Mouse (Mus musculus): ENCODE measurements around the gene Arhgap4.

Arhgap4 gene

DNA sequence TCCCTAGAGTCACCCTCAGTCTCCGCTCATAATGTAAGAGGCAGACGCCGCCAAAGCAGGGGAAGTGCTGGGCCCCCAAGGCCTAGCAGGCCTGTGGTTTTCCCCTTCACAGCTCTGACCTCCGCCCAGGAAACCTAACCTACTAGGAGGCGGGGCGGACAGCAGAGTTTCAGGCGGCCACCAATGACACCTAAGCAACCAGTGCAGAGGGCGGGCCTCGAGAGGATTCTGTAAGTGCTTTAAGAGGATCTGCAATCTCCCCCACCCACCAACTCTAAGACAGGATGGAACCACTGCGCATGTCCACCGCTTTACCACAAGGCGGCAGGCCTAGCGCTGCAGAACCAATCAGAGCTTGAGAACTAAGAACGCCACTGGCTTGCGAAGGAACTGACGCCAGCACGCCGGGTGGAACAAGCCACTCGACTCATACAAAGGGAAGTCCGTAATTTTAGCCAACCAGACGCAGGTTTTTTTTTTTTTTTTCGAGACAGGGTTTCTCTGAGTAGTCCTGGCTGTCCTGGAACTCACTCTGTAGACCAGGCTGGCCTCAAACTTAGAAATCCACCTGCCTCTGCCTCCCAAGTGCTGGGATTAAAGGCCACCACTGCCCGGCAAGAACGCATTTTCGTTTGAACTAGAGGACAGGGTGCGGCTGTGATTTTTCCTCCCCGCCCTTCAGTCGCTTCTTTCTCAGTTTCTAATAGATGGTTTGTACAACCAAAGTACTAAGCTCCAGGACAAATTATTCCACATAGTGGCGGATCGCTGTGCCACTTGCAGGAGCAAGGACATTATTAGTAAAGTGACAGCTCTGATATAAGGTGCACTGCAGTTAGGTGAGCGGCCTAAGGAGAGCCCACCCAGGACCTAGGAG, 6.6 kb downstream of the Arhgap4 start:
- DNase-seq = peak; percentile 87 to 91

DNA sequence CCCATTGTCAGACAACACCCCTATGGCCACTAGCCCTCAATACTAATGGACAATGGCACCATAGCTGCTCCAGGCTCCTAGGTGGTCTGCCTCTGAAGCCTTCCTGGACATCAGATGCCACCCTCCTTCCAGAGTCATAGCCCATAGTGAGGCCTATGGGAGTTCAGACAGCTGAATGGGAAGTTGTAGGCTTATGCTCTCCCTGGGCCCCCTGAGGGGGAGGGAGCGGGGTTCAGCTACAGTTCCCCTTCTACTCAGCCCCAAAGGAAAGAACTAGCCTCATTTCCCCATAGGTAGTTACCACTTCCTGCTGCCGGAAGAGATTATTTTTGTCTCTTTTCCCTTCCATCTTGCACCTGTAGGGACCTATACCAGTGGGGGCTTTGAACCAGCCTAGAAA, 10.1 kb downstream of the Arhgap4 start:
- no peak for DNase-seq

DNA sequence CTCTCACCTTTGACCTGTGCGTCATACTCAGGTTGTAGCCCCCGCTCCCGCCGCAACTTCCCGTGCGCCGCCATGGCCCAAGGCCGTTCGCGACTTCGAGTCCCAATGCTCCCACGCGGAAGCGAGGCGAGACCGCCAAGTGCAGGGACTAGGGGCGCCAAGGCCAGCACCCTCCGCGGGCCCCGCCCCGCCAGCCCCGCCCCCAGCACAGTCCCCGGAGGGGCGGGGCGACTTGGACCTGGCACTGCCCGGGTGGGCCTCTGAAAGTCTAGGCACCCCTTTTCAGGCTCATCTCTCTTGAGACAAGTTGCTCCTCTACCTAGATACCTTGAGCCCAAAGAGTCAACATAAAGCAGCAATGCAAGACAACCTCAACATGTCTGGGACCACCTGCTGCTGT, 10.5 kb downstream of the Arhgap4 start:
- DNase-seq = no peak

DNA sequence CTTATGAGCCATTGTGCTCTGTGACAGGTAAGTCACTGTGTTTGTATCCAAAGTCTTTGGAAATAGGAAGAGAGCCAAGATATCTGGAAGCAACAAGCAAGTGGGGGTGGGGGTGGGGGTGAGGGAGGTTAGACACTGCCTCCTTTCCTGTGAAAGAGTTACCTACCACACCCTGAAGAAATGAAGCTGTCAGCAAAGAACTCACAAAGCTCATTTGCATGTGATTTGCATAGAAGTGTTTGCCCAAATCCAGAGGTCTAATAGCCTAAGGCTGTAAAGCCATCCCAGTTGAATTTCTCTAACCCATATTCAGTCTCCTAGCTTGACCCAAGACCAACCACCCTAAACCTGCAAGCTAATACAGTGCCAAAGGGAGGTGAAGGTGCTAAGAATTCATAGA, 11.2 kb downstream of the Arhgap4 start:
- no peak for DNase-seq

DNA sequence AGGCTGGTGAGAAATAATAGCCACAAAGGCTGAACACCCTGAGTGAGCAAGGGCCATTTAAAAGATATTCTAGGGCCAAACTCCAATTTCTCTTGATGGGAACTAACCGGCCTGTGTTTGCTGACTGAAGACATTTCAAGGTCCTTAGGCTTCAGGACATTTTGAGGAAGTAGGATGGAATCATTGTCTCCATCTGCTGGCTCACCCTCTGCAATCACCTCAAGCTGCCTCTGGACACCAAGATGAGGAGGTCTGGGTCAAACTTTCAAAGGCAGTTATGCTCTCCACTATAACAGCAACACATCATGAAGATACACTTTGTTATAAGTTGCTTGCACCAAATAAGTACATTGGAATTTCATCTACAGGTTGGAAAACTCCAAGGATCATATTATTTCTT, 11.6 kb downstream of the Arhgap4 start:
- no peak for DNase-seq

DNA sequence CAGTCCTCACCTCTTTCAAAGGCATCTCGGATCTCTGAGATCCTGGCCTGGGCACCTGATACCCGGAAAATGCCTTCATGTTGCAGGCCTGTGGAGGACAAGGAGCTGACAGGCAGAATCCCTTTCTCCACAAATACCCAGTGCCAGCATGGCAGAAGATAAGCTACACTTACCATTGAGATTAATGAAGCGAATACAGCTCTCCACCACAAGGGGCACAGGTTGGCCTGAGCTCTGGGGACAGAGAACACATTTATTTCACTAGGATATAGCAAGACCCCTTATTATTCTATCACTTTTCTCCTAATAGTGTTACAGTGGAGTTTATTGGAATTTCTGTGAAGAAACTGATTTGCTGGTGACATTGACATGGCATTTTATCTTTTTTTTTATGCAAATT, 23.7 kb downstream of the Arhgap4 start:
- DNase-seq = peak in 1 of 2 experiments; percentile 13

DNA sequence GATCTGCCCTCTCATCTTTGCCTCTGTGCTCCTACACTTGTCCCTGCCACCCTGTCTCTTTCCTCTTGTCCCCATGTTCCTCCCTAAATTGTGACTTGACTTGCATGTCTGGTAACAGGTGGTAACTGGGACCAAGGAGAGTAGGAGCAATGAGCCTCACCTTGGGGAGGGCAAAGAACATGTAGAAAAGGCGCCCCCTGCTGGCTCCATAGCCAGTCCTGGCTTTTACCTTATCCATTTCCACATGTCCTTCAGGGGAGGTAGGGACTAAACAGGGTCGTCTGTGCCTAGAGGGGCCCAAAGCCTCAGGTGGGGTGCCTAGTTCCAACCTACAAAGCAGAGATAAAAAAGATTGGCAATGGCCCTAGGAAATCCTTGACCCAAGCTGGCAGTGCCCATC, 26.0 kb downstream of the Arhgap4 start, which contains the start of gene L1cam:
Gene L1cam (minus strand): TSS at position 387 of the 400 bp plus-strand sequence.
- peak; percentile 74 to 77 for DNase-seq

DNA sequence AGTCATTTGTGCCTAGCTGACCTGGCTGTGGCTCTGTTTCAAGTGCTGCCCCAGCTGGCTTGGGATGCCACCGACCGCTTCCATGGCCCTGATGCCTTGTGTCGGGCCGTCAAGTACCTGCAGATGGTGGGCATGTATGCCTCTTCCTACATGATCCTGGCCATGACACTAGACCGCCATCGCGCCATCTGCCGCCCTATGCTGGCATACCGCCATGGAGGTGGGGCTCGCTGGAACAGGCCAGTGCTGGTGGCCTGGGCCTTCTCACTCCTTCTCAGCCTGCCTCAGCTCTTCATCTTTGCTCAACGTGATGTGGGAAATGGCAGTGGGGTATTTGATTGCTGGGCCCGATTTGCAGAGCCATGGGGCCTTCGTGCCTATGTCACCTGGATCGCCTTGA, 28.8 kb downstream of the Arhgap4 start:
- DNase-seq = peak; percentile 91 to 94

DNA sequence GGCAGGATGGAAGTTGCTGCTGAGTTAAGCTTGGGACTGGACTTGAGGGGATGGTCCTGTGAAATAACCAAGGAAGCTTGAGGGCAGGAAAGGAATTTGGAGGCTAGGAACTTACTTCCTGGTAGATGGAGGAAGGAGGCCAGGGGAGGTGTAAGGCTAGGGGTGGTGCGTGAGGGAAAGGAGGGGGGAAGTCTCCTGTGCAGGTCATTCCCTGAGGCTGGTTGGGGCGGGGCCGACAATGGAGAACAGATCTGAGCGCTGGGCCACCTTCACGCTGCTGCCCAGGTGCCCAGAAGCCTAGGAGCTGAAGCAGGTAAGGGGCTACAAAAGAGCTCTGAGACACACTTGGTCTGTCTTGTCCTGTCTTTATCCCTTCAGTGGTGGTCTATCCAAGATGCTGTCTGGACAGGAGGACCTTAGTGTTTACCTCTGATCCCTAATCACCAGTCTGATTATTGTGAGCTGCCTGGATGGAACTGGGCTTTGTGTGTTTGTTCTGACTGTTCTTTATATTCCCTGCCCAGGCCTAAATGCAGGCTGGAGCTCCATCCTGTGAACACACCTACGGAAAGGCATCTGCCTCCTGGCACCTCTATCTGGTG, 30.0 kb downstream of the Arhgap4 start, which contains the start of gene Avpr2:
Gene Avpr2 (plus strand): TSS at position 552 of the 602 bp plus-strand sequence.
- no peak for DNase-seq

DNA sequence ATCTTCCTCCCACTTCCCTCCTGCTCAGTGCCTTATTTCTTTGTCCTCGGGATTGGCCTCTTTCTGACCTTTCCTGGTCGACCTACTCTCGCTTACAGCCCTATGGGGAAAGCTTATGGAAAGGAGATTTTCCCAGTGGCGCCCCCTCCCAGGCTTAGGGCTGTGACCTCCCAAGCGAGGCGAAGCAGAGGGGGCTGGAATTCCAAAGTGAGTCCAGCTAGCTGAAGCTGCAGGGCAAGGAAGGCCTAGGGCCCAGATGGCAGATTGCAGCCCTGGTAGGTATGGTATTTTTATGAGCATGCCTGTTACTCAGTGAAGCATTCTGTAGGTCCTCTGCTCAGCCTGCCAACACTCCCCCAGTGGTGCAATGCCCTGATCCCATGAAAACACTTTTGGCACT, 40.2 kb downstream of the Arhgap4 start:
- peak in 1 of 2 experiments; percentile 40 for DNase-seq

DNA sequence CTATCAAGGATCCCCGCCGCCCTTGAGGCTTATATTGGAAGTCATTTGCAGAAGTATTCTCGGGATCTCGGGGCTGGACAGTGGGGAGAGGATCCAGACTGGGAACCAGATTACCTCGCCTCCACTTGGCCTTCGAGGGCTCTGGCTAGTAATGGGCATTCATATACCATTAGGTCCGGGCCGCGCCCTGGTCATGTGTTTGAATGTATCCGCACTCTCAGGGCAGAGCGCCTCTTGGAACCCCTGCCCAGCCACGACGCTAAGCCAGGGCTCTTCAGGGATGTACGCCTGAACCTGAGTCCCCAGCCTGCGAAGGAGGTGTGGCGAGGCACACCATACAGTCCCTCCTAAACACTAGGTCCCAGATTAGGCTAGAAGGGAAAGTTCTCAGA, 40.6 kb downstream of the Arhgap4 start:
- peak in 1 of 2 experiments; percentile 22 for DNase-seq

DNA sequence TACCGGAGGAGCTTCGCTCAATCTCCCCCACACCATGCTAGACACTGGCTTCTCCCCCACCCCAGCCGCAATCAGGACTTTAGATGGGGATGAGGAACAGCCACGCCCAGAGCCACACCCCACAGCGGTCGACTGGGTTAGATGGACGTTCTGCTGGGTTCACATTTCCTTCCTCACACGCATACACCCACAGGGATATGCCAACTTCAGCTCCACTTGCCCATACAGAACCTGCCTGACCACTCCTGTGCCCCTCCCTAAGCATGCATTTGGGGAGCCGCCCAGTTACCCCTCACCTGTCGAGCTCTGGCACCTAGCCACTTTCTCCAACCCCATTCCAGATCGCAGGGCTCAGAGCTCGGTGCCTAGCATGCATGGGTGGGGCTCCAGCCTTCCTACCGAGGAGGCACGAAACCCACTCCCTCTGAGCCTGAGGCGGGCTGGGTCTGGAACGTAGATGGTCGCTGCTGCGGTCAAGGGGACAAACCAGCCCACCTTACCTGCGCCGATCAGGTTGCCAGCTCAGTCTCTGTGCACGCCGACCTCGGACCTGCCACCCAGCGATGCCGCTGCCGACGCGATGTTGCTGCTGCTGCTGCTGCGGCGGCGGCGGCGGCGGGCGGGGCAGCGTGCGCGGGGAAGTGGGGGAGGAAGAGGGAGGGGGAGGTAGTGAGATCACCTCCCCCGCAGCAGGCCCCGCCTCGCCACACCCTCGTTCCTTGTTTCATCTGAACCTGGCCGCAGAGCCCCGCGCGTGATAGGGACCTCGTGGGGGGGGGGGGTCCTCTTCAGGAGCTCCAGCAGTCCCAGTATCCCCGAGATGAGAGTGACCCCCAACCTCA, 41.3 kb downstream of the Arhgap4 start:
- DNase-seq = peak; percentile 81 to 82

DNA sequence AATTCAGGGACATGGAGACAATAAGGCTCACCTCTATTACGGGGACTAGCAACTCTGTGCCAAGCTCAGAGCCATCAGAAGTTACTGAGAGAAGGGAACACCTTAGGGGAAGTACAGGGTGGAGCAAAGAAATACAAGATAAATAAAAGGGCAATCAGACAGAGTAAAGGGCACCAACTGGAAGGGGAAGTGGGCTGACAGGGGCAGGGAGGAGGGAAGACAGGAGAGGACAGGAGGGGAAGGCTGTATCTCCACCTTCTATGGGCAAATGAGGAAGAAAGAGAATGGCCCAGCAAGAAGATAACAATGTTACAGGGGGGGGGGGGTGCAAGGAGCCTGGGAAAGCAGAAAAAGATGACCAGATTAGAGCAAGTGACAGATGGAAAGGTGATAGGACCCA, 44.7 kb downstream of the Arhgap4 start:
- no peak for DNase-seq

DNA sequence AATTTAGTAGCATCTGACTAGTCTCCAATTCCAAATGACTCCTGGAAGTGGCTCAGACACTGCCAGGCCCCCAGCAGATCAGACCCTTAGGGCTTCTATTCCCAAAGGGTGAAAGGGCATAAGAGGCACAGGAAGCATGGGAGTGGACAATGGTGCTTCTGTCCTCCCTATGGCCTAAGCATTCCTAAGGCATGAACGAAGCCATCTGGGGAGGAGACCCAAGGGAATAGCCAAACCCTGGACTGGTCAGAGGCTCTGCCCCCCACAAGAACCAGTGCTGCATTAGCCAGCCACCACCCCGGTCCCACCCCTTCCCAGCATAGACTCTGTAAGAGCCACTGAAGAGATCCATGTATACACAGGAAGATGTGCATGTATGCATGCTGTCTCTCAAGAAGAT, 45.8 kb downstream of the Arhgap4 start:
- DNase-seq = no peak

DNA sequence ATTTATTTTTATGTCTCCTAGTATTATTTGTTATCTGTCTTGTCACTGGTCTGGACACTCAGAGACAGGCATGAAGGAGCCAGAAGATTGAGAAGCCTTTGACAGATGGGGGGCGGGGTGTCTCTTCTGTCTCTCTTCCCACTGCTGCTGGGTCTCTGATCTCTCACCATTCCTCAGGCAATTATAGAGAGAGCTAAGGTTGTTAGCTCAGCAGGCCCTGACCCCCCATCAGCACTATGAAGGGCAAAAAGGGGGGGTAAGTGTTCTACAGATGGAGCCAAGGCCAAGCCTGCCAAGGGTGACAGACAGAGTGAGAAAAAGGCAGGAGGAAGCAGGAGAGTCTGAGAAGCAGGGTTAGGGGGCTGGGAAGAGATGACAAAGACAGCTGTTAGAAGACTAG, 49.7 kb downstream of the Arhgap4 start:
- peak; percentile 44 to 62 for DNase-seq

DNA sequence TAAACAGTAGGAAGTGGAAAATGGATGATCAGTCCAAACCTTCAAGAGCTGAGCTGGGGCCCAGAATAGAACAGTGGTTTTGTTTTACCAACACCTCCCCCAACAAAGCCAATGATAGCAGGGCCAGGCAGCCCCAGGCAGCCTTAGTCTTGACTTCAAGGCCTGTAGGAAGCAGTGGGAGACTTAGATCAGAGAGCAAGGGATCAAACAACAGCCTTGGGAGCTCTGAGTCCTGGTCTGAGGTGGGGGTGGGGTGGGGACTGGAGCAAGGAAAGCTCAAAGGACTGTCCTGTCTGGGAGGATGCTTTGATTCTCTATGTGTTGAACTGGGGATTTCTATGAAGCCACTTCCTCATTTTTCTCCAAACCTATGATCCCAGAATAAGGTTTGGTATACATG, 50.2 kb downstream of the Arhgap4 start:
- no peak for DNase-seq

DNA sequence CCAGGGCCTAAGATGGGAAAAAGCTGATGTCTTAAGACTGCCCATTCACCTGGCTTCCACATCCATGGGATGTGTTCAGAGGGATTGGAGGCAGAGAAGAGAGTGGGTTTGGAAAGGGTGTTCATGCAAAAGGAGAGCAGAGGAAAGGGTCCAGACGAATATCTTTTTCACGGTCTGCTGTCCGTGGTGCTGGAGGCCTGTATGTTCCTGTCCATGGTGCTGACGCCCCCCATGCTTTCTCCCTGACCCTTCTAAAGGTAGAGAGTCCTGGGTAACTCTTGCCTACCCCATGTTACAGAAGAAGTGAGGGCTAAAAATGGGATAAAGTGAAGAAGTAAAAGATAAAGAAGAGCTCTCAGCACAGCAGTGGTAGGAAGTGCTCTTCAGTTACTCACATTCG, 52.3 kb downstream of the Arhgap4 start:
- no peak for DNase-seq

DNA sequence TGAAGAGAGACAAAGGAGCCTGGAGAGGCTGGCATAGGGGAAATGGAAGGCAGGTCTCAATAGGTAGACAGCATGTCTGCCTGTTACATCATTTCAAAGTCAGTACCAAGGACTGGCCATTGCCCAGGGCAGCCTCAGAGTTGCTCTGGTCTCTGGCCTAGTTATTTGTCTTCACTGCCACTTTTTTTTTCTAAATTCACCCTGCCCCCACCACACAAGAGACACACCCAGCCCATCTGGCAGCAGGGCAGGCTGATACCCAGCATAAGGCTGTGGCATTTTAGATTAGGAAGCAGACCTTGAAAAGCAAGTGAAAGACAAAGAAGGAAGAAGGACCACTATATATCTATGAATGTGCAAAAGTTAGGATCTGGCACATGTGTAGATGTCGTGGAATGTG, 53.8 kb downstream of the Arhgap4 start:
- peak; percentile 33 to 62 for DNase-seq

DNA sequence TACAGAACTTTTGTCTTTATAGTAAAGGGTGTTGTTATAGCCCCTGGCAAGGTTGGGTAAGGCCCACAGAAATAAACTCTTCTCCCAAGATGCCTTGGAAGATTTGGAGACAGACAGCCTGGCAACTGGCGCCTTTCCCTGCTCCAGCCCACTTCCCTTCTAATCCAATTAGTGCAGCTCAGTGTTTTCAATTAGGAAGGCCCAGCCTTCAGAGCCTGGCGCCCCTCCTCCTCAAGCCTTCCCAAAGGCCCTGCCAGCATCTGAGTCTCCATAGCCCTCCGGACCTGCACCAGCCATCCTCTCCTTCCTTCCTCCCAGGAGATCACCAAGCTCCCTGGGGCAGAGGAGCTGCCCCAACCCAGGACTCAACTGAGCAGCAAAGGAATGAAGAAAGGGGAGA, 54.4 kb downstream of the Arhgap4 start:
- peak; percentile 80 to 86 for DNase-seq

DNA sequence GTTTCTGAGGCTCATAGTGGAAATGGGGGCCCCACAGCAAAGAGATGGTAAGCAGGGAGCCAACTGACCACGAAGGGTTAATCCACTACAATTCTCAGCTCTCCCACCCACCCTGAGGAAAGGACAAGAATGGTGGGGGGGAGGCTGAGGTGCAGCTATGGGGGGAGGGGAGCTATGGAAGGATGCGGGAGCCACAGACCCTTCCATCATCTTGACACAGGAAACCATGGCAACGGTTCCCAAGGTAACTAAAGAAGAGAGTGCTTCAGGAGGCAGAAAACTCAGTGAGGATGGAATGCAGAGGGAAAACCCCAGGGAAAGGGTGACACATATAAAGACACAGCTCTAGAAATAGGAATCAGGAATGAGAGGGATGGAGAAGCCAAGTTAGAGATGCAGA, 57.0 kb downstream of the Arhgap4 start:
- DNase-seq = no peak

DNA sequence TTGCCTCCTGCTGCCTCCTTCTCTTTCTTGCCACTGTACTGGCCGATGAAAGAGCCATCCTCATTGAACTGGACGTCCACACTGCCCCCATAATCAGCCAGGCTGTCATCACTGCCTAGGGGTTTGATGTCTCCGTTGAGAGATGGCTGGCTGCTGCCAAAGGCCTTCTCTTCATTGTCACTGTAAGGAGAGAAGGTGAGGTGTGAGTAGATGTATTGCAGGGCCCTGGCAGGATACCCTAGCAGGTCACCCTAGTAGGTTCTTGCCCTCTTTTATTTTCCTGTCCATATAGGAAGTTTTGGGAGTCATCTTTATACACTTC, 66.6 kb downstream of the Arhgap4 start:
- DNase-seq = no peak

DNA sequence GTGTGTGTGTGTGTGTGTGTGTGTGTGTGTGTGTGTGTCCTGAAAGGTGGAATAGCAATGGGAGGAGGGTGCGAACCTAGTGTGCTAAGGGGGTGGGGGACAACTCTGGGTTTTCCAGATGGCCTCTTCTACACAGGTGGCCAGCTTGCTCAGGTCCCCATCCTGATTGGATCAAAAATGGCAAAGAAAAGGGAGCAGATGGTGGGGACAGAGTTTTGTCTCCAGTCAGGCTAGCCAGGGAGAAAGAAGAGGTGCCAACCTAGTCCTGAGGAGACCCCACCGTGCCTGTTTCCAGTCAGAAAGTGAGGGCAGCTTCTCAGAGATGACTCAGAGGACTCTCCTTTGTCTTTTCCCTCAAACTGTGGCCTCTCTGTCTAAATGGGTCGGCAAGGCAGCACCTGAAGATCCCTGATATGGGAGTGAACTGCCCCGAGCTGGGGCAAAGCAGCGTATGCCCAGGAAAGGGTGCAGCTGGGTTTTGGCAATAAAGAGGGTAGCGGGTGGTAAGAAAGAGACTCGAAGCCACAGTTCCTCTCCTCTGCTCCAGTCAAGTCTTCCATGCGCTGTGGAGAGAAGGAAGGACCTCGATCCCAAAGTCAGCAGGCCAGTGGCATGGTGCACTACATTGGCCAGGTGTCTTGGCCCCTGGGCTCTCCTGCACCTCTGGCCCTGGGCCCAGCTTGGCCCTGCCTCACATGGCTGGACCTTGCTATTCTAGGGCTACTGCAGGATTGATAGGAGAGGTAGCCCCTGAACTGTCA, 67.2 kb downstream of the Arhgap4 start:
- peak; percentile 79 to 81 for DNase-seq

Data from cerebellum, postnatal 10 days (tissue).